12 mouse cellular contexts compared by ENCODE assay signal in the genomic region with DNA sequence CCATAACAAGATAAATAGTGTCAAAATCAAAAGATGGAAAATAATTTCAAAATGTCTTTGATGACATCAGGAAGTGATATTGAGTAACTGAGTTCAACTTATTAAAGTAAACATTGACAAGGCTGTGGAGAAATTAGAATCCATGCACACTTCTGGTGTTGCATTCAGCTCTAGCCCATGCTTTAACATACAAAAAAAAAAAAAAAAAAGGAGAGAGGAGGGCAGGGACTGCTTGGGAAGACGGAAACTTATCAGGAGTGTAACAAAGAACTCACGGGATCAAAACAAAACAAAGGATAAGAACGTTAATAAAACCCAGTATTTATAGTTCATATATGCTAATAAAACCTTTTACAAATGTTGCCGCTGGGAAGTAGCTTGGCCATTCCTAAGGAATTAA. TPM values are rescaled to one million over a fixed set of nuclear protein-coding genes. Genes with fewer than 3 reads are reported as not detected.
A peak's percentile ranks its signal among the peaks of the same experiment; 100 is the strongest.
DNase-seq lines count a peak whose midpoint lies in the region; ATAC-seq and TF ChIP-seq lines count a peak whose summit lies in the region.
"Had no signal": no experiment of that assay in that cellular context is flagged by ENCODE, and none has a peak within 500 bp of the region (broad histone marks: within the 10 kb centered on the region; RNA-seq: fewer than 3 reads in every experiment).

No protein-coding gene starts in this region.

- no peak for DNase-seq in heart, postnatal 36 days
- DNase-seq in midbrain, postnatal 0 days (ENCODE audit: low spot score), result no peak
- no peak for DNase-seq in limb, embryonic 10.5 days (ENCODE audit: low spot score)
- DNase-seq in right cerebral cortex, adult 18-20 months, result no peak
- DNase-seq: heart, adult 11 months; thymus, adult 2 months had no signal

- TF ChIP-seq CTCF in midbrain, postnatal 0 days (IDR thresholded peaks at IDR 0.05), result no peak

- intact Hi-C loops in heart, postnatal 36 days (cut with DNase I), result loop anchor here (5.0 kb wide), 1 partner anchor 161 kb away; a partner anchor contains a TSS

- H3K4me2 ChIP-seq in heart, embryonic 14.5 days (ENCODE audit: low read length), result peak overlapping the region; percentile 78
- peak overlapping the region; percentile 67; the same call in 1 of the 2 replicates for H3K4me2 ChIP-seq in midbrain, embryonic 12.5 days (replicated peaks)
- no peak overlapping the region for H3K4me2 ChIP-seq in midbrain, postnatal 0 days (ENCODE audit: low read depth, low read length, poor library complexity, severe bottlenecking)
- peak overlapping the region; percentile 68 for H3K4me2 ChIP-seq in neural tube, embryonic 15.5 days

- 46% methylated on average over 4 of the region's 4 CpGs for WGBS in heart, embryonic 14.5 days
- WGBS in midbrain, embryonic 12.5 days, result 50% methylated on average over 4 of the region's 4 CpGs
- 43% methylated on average over 4 of the region's 4 CpGs for WGBS in midbrain, postnatal 0 days
- WGBS in limb, embryonic 10.5 days, result 74% methylated on average over 4 of the region's 4 CpGs
- WGBS in neural tube, embryonic 15.5 days, result 52% methylated on average over 4 of the region's 4 CpGs

- peaks cover 8 to 13% of the 10 kb centered on the region in 2 experiments for H3K4me1 ChIP-seq in heart, embryonic 14.5 days (ENCODE audit: control insufficient read depth in 2 of 2, insufficient read depth in 2 of 2, low read length in 2 of 2)
- peaks cover 17% of the 10 kb centered on the region for H3K4me1 ChIP-seq in midbrain, embryonic 12.5 days
- peaks cover 7% of the 10 kb centered on the region; the same call in 1 of the 2 replicates for H3K4me1 ChIP-seq in midbrain, postnatal 0 days (ENCODE audit: insufficient read depth, low read length)
- H3K4me1 ChIP-seq in limb, embryonic 10.5 days, result peaks cover 23% of the 10 kb centered on the region
- peaks cover 24% of the 10 kb centered on the region for H3K4me1 ChIP-seq in neural tube, embryonic 15.5 days

- no peak overlapping the region for H3K9ac ChIP-seq in heart, embryonic 14.5 days (ENCODE audit: low read length)
- H3K9ac ChIP-seq in midbrain, embryonic 12.5 days (replicated peaks), result no peak overlapping the region
- H3K9ac ChIP-seq in midbrain, postnatal 0 days (replicated peaks; ENCODE audit: low read length, poor library complexity, severe bottlenecking), result no peak overlapping the region
- no peak overlapping the region for H3K9ac ChIP-seq in neural tube, embryonic 15.5 days (replicated peaks)

- H3K27ac ChIP-seq in heart, embryonic 14.5 days (replicated peaks in 1 of 2; ENCODE audit: control insufficient read depth in 1 of 2, insufficient read depth in 1 of 2, low read depth in 2 of 2, low read length in 2 of 2), result no peak overlapping the region
- H3K27ac ChIP-seq in midbrain, embryonic 12.5 days (replicated peaks), result no peak overlapping the region
- H3K27ac ChIP-seq in midbrain, postnatal 0 days (ENCODE audit: low read depth, low read length), result no peak overlapping the region
- no peak overlapping the region for H3K27ac ChIP-seq in limb, embryonic 10.5 days
- H3K27ac ChIP-seq in neural tube, embryonic 15.5 days (replicated peaks), result no peak overlapping the region

- H3K27me3 ChIP-seq in heart, embryonic 14.5 days (ENCODE audit: control insufficient read depth, insufficient read depth, low read length), result no peaks in the 10 kb centered on the region
- no peaks in the 10 kb centered on the region for H3K27me3 ChIP-seq in midbrain, embryonic 12.5 days
- no peaks in the 10 kb centered on the region for H3K27me3 ChIP-seq in midbrain, postnatal 0 days (ENCODE audit: insufficient read depth, low read length)
- no peaks in the 10 kb centered on the region for H3K27me3 ChIP-seq in limb, embryonic 10.5 days (ENCODE audit: low read depth, poor library complexity, severe bottlenecking)
- no peaks in the 10 kb centered on the region for H3K27me3 ChIP-seq in neural tube, embryonic 15.5 days (replicated peaks)
- H3K27me3 ChIP-seq: megakaryocyte, embryonic 14.5 days had no signal

- no peak overlapping the region for H3K4me3 ChIP-seq in heart, embryonic 14.5 days (ENCODE audit: control insufficient read depth in 1 of 2, insufficient read depth in 1 of 2, low read depth in 1 of 2, low read length in 2 of 2)
- H3K4me3 ChIP-seq in midbrain, embryonic 12.5 days, result no peak overlapping the region
- H3K4me3 ChIP-seq in midbrain, postnatal 0 days (ENCODE audit: low read depth, low read length), result no peak overlapping the region
- peak overlapping the region; percentile 86; the same call in 1 of the 2 replicates for H3K4me3 ChIP-seq in limb, embryonic 10.5 days
- no peak overlapping the region for H3K4me3 ChIP-seq in neural tube, embryonic 15.5 days (replicated peaks)

- H3K36me3 ChIP-seq in heart, embryonic 14.5 days (ENCODE audit: control insufficient read depth, insufficient read depth, low read length), result peaks cover 9% of the 10 kb centered on the region
- H3K36me3 ChIP-seq in midbrain, embryonic 12.5 days, result peaks cover 8% of the 10 kb centered on the region
- peaks cover 6% of the 10 kb centered on the region for H3K36me3 ChIP-seq in midbrain, postnatal 0 days (ENCODE audit: insufficient read depth, low read length)
- peaks cover 11% of the 10 kb centered on the region for H3K36me3 ChIP-seq in limb, embryonic 10.5 days
- H3K36me3 ChIP-seq in neural tube, embryonic 15.5 days, result peaks cover 4% of the 10 kb centered on the region

- no peak for ATAC-seq in heart, embryonic 14.5 days (ENCODE audit: insufficient number of reproducible peaks, insufficient read depth, low FRiP score, low read depth)
- no peak for ATAC-seq in midbrain, embryonic 12.5 days (ENCODE audit: low FRiP score, low read depth)
- ATAC-seq in midbrain, postnatal 0 days (ENCODE audit: low FRiP score), result no peak
- no peak for ATAC-seq in neural tube, embryonic 15.5 days (ENCODE audit: low FRiP score)
- no peak for ATAC-seq in frontal cortex, adult (ENCODE audit: low TSS enrichment)
- ATAC-seq: CD4-positive, CD25-positive, alpha-beta regulatory T cell, adult 4 months had no signal

- no peaks in the 10 kb centered on the region for H3K9me3 ChIP-seq in heart, embryonic 14.5 days (ENCODE audit: control insufficient read depth, low read length)
- H3K9me3 ChIP-seq in midbrain, embryonic 12.5 days, result no peaks in the 10 kb centered on the region
- H3K9me3 ChIP-seq in midbrain, postnatal 0 days (ENCODE audit: low read length), result no peaks in the 10 kb centered on the region
- H3K9me3 ChIP-seq in limb, embryonic 10.5 days (replicated peaks), result no peaks in the 10 kb centered on the region
- no peaks in the 10 kb centered on the region for H3K9me3 ChIP-seq in neural tube, embryonic 15.5 days (replicated peaks)
- H3K9me3 ChIP-seq: megakaryocyte, embryonic 14.5 days had no signal

RNA-seq across cellular contexts. Expression of a gene that starts 2.3 kb away (rescaled TPM):
- 10.5 and 10.8 TPM in 2 replicates for polyA plus RNA-seq in heart, embryonic 14.5 days (2014; fragmentation: Nextera tagmentation; extraction: Ambion mirVana)
- 1 to 10 TPM; 4.1 to 7.1 TPM for total RNA-seq in heart, postnatal 36 days (2021)
- polyA plus RNA-seq in midbrain, embryonic 12.5 days (2016; fragmentation: Nextera tagmentation; extraction: Ambion mirVana), result 30.6 and 32.1 TPM in 2 replicates
- 50.7 and 73.4 TPM in 2 replicates for total RNA-seq in midbrain, postnatal 0 days (2014; rRNA removed)
- 19.1 and 22.3 TPM in 2 replicates for polyA plus RNA-seq in midbrain, postnatal 0 days (2015; fragmentation: Nextera tagmentation; extraction: Ambion mirVana)
- 20.4 and 29.9 TPM in 2 replicates for polyA plus RNA-seq in limb, embryonic 10.5 days (2016; fragmentation: Nextera tagmentation; extraction: Ambion mirVana)
- 18.9 and 21.1 TPM in 2 replicates for polyA plus RNA-seq in neural tube, embryonic 15.5 days (2015; fragmentation: Nextera tagmentation; extraction: Ambion mirVana)

RNA-seq across cellular contexts. Expression of a gene that starts 18.4 kb away (rescaled TPM):
- polyA plus RNA-seq in heart, embryonic 14.5 days (2014; fragmentation: Nextera tagmentation; extraction: Ambion mirVana), result 43.7 and 48.6 TPM in 2 replicates
- total RNA-seq in heart, postnatal 36 days (2021), result 10 to 100 TPM; 37.7 to 40.2 TPM
- 58.4 and 65.5 TPM in 2 replicates for polyA plus RNA-seq in midbrain, embryonic 12.5 days (2016; fragmentation: Nextera tagmentation; extraction: Ambion mirVana)
- total RNA-seq in midbrain, postnatal 0 days (2014; rRNA removed), result 77.5 and 78.3 TPM in 2 replicates
- 64.5 and 64.6 TPM in 2 replicates for polyA plus RNA-seq in midbrain, postnatal 0 days (2015; fragmentation: Nextera tagmentation; extraction: Ambion mirVana)
- polyA plus RNA-seq in limb, embryonic 10.5 days (2016; fragmentation: Nextera tagmentation; extraction: Ambion mirVana), result 68.7 and 82.4 TPM in 2 replicates
- polyA plus RNA-seq in neural tube, embryonic 15.5 days (2015; fragmentation: Nextera tagmentation; extraction: Ambion mirVana), result 69.9 and 71.2 TPM in 2 replicates

RNA-seq across cellular contexts. Expression of a gene that starts 21.4 kb away (rescaled TPM):
- 437 and 480 TPM in 2 replicates for polyA plus RNA-seq in heart, embryonic 14.5 days (2014; fragmentation: Nextera tagmentation; extraction: Ambion mirVana)
- total RNA-seq in heart, postnatal 36 days (2021), result 100 to 1,000 TPM; 143 to 152 TPM
- 298 and 304 TPM in 2 replicates for polyA plus RNA-seq in midbrain, embryonic 12.5 days (2016; fragmentation: Nextera tagmentation; extraction: Ambion mirVana)
- total RNA-seq in midbrain, postnatal 0 days (2014; rRNA removed), result 123 and 126 TPM in 2 replicates
- polyA plus RNA-seq in midbrain, postnatal 0 days (2015; fragmentation: Nextera tagmentation; extraction: Ambion mirVana), result 175 and 201 TPM in 2 replicates
- 403 and 414 TPM in 2 replicates for polyA plus RNA-seq in limb, embryonic 10.5 days (2016; fragmentation: Nextera tagmentation; extraction: Ambion mirVana)
- 244 and 282 TPM in 2 replicates for polyA plus RNA-seq in neural tube, embryonic 15.5 days (2015; fragmentation: Nextera tagmentation; extraction: Ambion mirVana)

RNA-seq across cellular contexts. Expression of a gene that starts 27.0 kb away (rescaled TPM):
- 91.8 and 108 TPM in 2 replicates for polyA plus RNA-seq in heart, embryonic 14.5 days (2014; fragmentation: Nextera tagmentation; extraction: Ambion mirVana)
- 10 to 100 TPM; 22.0 to 23.7 TPM for total RNA-seq in heart, postnatal 36 days (2021)
- 49.8 and 79.9 TPM in 2 replicates for polyA plus RNA-seq in midbrain, embryonic 12.5 days (2016; fragmentation: Nextera tagmentation; extraction: Ambion mirVana)
- total RNA-seq in midbrain, postnatal 0 days (2014; rRNA removed), result 7.4 and 11.8 TPM in 2 replicates
- polyA plus RNA-seq in midbrain, postnatal 0 days (2015; fragmentation: Nextera tagmentation; extraction: Ambion mirVana), result 9.0 and 9.8 TPM in 2 replicates
- polyA plus RNA-seq in limb, embryonic 10.5 days (2016; fragmentation: Nextera tagmentation; extraction: Ambion mirVana), result 202 and 241 TPM in 2 replicates
- 24.5 and 52.1 TPM in 2 replicates for polyA plus RNA-seq in neural tube, embryonic 15.5 days (2015; fragmentation: Nextera tagmentation; extraction: Ambion mirVana)

RNA-seq across cellular contexts. Expression of a gene that starts 35.0 kb away (rescaled TPM):
- polyA plus RNA-seq in heart, embryonic 14.5 days (2014; fragmentation: Nextera tagmentation; extraction: Ambion mirVana), result 9.7 and 12.1 TPM in 2 replicates
- 10 to 100 TPM; 19.9 to 26.6 TPM for total RNA-seq in heart, postnatal 36 days (2021)
- 5.6 TPM in 2 replicates for polyA plus RNA-seq in midbrain, embryonic 12.5 days (2016; fragmentation: Nextera tagmentation; extraction: Ambion mirVana)
- total RNA-seq in midbrain, postnatal 0 days (2014; rRNA removed), result 1.4 and 12.3 TPM in 2 replicates
- polyA plus RNA-seq in midbrain, postnatal 0 days (2015; fragmentation: Nextera tagmentation; extraction: Ambion mirVana), result 14.3 and 17.6 TPM in 2 replicates
- polyA plus RNA-seq in limb, embryonic 10.5 days (2016; fragmentation: Nextera tagmentation; extraction: Ambion mirVana), result 7.1 and 7.8 TPM in 2 replicates
- polyA plus RNA-seq in neural tube, embryonic 15.5 days (2015; fragmentation: Nextera tagmentation; extraction: Ambion mirVana), result 12.7 and 17.0 TPM in 2 replicates
